Mouse (Mus musculus) layer of hippocampus, postnatal 10 days (tissue): ENCODE data around the gene Cd320. TPM values are rescaled to one million over a fixed set of nuclear protein-coding genes. Genes with fewer than 3 reads are reported as not detected.
A peak's percentile ranks its signal among the peaks of the same experiment; 100 is the strongest.
"Not testable (repeated sequence)": the region's sequence is repeated elsewhere in the genome, so short reads cannot be mapped to it uniquely, and the experiment has no call there.

ENCODE experiments used
- DNase-seq, 2 experiments: peaks; one replicate each; pipeline ENCODE4 v3.0.0; 2021; ENCODE audit warnings: low spot score in 2 of 2
- long read RNA-seq: library from polyadenylated mRNA; stranded (forward); transcript quantifications from one replicate; pipeline ENCODE4 v2.0.0, GENCODE M21; 2023
- total RNA-seq, 2 experiments: library from RNA; stranded (reverse); gene quantifications; 2 replicates each; pipeline ENCODE4 v1.2.3; 2021

Gene Cd320
- total RNA-seq = 10 to 100 TPM; 25.1 to 27.1 TPM
- long read RNA-seq, transcript Cd320-201 (5 exons, 2,209 nt) = major isoform, 41 of 45 reads
- long read RNA-seq, partial matches to known transcripts = 0 of 45 reads
- long read RNA-seq, other reads (novel, unspliced or antisense) = 1 of 45 reads

DNA sequence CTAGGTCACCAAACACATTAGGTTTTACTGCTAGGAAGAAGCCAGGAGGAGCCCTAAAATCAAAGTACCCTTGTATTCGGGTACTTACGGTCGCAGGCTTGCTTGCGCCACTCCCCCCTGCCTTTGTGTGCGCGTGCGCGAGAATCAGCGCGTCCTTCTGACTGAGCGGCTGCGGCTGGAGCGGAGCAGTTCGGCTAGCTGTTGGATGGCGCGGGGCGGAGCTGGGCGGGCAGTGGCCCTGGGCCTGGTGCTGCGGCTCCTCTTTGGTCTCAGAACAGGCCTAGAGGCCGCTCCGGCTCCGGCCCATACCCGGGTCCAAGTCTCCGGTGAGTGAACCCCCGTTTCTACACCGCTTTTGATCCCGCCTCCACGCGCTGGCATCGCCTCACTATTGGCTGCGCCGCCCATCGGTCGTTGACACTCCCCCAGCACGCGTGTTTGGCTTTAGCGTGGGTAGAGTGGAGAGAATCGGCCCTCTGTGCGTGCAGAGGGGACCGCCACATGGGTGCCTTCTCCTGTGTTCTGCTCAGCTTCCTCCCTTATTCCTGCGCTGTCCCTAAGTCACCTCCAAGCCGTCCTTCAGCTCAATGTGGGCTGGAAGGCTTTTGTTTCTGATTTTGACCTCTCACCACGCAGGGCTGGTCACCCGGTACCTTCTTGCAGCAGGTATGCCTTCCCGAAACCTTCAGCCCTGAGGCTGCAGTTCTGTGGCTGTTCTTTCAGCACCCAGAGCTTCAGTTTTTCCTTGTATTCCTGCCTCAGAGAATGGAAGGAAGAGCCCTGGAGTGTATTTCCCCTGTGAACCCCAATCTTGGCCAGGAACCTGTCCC, at the start of gene Cd320:
TSS of gene Cd320 (plus strand) at position 126 of the 830 bp plus-strand sequence.
- peak; percentile 91 to 94 for DNase-seq

DNA sequence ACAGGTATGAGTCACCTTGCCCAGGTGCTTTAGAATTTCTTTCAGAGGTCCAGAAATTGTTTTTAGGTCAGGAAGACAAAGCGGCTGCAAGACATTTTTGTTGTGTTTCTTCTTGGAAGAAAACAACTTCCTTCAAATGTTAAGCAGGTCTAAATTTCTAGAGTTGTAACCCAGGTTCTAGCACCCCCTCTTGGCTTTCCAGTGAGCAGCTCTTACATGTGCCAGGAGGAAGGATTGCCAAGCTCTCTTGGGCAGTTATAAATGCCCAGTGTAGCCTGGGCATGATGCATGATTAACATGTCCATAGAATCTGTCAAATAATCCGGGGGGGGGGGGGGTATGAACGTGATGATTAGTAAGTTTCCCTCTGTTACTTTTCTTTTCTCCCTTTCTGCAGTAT, 44.6 kb upstream of the Cd320 start:
- no peak for DNase-seq

DNA sequence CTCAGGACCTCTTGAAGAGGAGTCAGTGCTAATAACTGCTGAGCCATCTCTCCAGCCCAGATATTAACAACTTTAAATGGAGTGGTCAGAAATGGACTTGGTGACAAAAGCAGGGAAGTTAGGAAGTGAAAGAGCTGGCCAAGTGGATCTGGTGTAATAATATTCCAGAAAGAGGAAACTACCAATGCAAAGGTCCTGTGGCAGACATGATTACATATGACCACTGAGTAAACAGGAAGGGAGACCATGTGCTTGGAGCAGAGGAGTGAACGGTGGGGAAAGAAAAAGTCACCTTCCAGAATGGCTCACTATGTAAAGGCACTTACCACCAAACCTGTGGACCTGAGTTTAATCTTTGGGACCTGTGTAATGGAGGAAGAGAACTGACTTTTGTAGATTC, 43.6 kb upstream of the Cd320 start:
- no peak for DNase-seq

GRCm38 (mm10) chr17:33802221-33802620, 40.7 kb upstream of the Cd320 start:
- DNase-seq = no peak

DNA sequence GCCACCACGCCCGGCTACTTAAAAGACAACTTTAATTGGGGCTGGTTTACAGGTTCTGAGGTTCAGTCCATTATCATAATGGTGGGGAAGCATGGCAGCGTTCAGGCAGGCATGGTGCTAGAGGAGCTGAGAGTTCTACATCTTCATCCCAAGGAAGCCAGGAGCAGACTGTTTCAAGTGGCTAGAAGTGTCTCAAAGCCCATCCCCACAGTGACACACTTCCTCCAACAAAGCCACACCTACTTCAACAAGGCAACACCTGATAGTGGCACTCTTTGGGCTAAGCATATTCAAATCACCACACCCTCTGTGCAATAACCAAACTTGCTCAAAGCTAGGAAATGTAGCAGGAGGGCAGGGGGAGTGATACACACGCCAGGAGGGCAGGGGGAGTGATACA, 38.7 kb upstream of the Cd320 start:
- no peak for DNase-seq

- no peak for DNase-seq
Measured at GRCm38 (mm10) chr17:33804745-33805144, 38.1 kb upstream of the Cd320 start.

DNA sequence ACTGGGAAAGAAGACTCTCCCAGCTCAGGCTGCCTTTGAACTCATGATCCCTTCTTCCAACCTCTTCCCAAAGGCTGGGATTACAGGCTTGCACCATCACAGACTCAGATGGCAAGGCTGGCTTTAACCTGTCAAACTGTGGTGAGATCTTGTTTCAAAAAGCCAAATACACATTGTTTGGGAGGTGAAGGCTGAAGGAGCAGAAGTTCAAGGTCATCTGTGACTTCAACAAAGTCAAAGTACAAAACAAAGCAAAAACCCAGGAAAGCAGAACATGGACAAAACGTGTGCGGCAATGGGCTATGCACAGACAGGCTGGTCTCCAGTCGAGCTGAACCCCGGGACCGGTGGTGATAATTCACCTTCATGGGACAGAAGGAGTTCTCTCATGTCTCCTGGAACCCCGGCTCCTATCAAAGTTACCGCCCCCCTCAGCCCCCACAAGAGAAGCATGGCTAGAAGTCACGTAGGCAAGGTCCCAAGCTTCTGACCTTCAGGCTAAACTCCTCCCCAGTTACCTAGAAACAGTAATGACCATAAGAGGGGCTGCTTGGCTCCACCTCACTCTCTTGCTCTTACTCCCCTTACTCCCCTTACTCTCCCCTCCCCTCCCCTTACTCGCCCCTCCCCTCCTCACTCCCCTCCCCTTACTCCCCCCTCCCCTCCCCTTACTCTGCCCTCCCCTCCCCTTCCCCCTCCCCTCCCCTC, 35.6 kb upstream of the Cd320 start:
- DNase-seq = no peak

- no peak for DNase-seq
Measured at GRCm38 (mm10) chr17:33808192-33808591, 34.7 kb upstream of the Cd320 start.

DNA sequence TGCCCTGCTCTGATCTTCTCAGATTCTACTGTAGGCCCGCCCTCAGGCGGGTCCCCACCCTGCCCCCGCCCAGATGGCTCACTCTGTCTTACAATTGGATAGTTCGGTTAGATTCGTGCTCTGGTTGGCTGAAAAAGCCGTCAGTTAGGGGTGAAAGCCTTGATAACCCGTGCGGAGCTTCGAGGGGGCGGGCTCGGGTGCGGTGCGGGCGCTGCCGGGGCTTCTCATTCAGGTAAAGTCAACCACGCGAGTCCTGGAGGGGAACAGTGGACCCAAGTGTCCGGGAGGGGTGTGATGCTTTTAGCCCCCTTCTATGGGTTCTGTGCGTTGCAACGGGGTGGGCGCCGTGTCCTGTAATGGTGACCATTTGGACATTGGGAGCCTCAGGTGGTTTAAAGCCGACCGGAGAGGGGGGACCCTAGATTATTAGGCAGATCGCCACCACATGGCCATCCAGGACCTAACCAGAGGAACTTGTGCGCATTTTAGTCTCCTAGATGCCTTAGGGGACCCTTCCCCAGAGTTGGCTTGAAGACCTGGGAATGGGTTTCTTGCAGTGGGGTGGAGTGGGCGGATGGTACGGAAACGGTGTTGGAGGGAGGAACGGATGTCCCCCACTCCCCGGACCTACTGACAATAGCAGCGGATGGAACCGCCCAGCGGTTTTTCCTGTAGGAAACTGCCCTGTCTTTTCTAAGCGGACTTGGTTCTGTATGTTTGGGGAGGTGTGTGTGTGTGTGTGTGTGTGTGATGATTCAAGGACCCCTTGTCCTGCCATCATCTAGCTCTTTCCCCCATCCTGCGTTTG, 32.4 kb upstream of the Cd320 start, which contains the start of gene Kank3:
TSS of gene Kank3 (plus strand) at position 186 of the 808 bp plus-strand sequence.
- DNase-seq = peak; percentile 96 to 97

- no peak for DNase-seq
Measured at GRCm38 (mm10) chr17:33811142-33811516, 31.8 kb upstream of the Cd320 start.

- no peak for DNase-seq
Measured at GRCm38 (mm10) chr17:33812475-33812874, 30.4 kb upstream of the Cd320 start.

GRCm38 (mm10) chr17:33812990-33813389, 29.9 kb upstream of the Cd320 start:
- no peak for DNase-seq

GRCm38 (mm10) chr17:33815399-33815798, 27.5 kb upstream of the Cd320 start:
- no peak for DNase-seq

DNA sequence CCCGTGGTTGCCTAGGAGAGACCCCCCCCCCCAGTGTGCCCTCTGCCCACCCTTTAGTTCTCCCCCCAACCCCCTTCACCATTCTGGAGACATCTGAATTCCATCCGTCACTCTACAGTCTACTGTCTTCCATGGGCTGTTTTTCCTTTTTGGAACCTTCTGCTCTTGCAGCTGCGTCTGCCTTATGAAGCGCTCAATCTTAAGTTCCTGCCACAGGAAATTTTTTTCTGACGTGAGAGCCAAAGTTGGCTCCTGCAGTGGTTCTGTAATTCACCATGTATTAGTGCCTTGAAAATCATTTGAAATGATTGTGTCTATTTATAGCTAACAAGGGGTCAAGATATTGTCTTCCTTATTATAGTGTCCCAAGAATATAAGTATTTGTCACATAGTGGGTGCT, 26.3 kb upstream of the Cd320 start:
- no peak for DNase-seq

DNA sequence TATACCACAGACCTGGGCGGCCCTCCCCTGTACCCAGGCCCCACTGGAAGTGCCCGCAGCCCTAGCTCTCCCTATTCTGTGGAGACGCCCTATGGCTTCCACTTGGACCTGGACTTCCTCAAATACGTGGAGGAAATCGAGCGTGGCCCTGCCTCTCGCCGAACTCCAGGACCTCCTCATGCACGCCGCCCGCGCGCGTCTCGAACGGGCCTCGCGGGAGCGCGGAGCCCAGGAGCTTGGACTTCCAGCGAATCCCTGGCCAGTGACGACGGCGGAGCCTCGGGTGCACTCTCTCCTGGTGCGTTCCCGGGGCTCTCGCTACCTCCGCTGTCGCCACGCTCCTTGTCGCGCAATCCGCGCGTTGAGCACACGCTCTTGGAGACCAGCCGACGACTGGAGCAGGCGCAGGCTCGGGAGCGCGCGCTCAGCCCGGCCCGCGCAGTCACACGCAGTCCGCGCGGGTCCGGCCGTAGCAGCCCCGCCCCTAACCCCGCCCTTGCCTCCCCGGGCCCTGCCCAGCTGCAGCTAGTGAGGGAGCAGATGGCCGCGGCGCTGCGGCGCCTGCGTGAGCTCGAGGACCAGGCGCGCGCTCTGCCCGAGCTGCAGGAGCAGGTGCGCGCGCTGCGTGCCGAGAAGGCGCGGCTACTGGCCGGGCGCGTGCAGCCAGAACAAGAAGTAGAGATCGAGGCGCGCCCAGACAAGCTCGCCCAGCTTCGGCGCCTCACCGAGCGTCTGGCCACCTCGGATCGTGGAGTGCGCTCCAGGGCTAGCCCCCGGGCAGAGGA, 25.5 kb upstream of the Cd320 start:
- DNase-seq = peak; percentile 80 to 87

DNA sequence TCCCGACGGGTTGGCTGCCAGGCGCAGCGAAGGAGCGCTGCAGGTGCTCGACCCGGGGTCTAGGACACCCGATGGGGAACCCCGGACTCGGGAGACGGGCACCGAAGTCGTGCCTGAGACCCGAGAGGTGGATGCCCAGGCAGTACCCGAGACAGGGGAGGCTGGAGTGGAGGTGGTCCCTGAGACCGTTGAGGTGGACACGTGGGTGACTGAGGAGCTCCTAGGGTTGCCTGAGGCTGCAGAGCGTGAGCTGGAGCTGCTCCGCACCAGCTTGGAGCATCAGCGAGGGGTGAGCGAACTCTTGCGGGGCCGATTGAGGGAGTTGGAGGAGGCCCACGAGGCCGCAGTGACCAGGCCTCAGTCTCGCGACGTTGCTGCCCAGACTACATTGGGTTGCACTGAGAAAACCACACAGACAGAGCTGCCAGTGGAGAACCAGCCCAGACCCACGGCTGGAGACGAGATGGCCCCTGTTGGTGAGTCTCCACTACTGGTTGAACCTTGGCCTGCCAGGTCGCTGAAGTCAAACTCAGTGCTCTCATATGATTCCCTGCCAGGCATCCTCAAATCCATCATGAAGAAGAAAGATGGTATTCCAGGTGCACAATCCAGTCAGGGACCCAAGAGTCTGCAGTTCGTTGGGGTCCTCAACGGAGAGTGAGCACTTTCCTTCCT, 24.8 kb upstream of the Cd320 start:
- DNase-seq = no peak

- no peak for DNase-seq
Measured at GRCm38 (mm10) chr17:33822436-33822959, 20.4 kb upstream of the Cd320 start.

GRCm38 (mm10) chr17:33823171-33823570, 19.7 kb upstream of the Cd320 start:
- DNase-seq = not testable (repeated sequence)

GRCm38 (mm10) chr17:33824084-33824996, 18.6 kb upstream of the Cd320 start, which contains the start of the genes Rps28 and Ndufa7:
Gene Rps28, minus strand, starts transcription at chr17:33824562.
Gene Ndufa7, plus strand, starts transcription at chr17:33824572.
- DNase-seq = peak; percentile 98
